Comparison of ENCODE assay signal across 8 mouse cellular contexts in genomic region chr11:5706874-5707529, GRCm38 (mm10). TPM values are rescaled to one million over a fixed set of nuclear protein-coding genes. Genes with fewer than 3 reads are reported as not detected.
DNase-seq lines count a peak whose midpoint lies in the region; ATAC-seq and TF ChIP-seq lines count a peak whose summit lies in the region.

No protein-coding gene starts in this region.

- no peak for TF ChIP-seq EP300 in heart, adult 2 months (IDR thresholded peaks at IDR 0.05; ENCODE audit: insufficient read depth, low read depth, low read length)

- peak overlapping the region; percentile 100 for H3K4me3 ChIP-seq in heart, adult 2 months
- peak overlapping the region; percentile 92 for H3K4me3 ChIP-seq in forebrain, embryonic 16.5 days (replicated peaks; ENCODE audit: low read length)
- peak overlapping the region; percentile 92 for H3K4me3 ChIP-seq in limb, embryonic 14.5 days (replicated peaks; ENCODE audit: low read length)
- peak overlapping the region; percentile 77 for H3K4me3 ChIP-seq in midbrain, embryonic 15.5 days

- peak overlapping the region; percentile 88 for H3K27ac ChIP-seq in heart, adult 2 months
- peak overlapping the region; percentile 34; the same call in 1 of the 2 replicates for H3K27ac ChIP-seq in forebrain, embryonic 16.5 days (ENCODE audit: low read length)
- H3K27ac ChIP-seq in limb, embryonic 14.5 days (replicated peaks; ENCODE audit: low read depth, low read length): peak overlapping the region; percentile 50
- H3K27ac ChIP-seq in midbrain, embryonic 15.5 days: peak overlapping the region; percentile 78

- 0 out of 2 replicates have a peak, but pooled peaks cover 2% of the 10 kb centered on the region for H3K79me2 ChIP-seq in heart, adult 2 months (replicated peaks; ENCODE audit: control insufficient read depth, insufficient read depth, low read length)

- no peak for TF ChIP-seq CTCF in heart, adult 2 months (IDR thresholded peaks at IDR 0.05)

- DNase-seq in heart, adult 2 months: no peak
- DNase-seq in heart, postnatal 36 days: no peak
- peak; percentile 35 for DNase-seq in urinary bladder, postnatal 14 days (ENCODE audit: low spot score)
- no peak for DNase-seq in urinary bladder, adult 2 months (ENCODE audit: low spot score)
- no peak for DNase-seq in limb, embryonic 14.5 days (ENCODE audit: low spot score)
- peak; percentile 70 for DNase-seq in thymus, postnatal 4 days

- peak overlapping the region; percentile 79 for H3K4me2 ChIP-seq in forebrain, embryonic 16.5 days (ENCODE audit: low read length)
- H3K4me2 ChIP-seq in limb, embryonic 14.5 days (replicated peaks; ENCODE audit: low read depth, low read length, severe bottlenecking): peak overlapping the region; percentile 89
- peak overlapping the region; percentile 73 for H3K4me2 ChIP-seq in midbrain, embryonic 15.5 days

- intact Hi-C loops in heart, adult 2 months (cut with DNase I): loop anchor here (2.0 to 10.0 kb wide), 6 partner anchors 34 to 558 kb away; partner anchors contain the start of genes Dbnl, Ddx56, Pold2 and Urgcp
- intact Hi-C loops in heart, postnatal 36 days (cut with DNase I): loop anchor here (2.0 to 5.0 kb wide), 5 partner anchors 34 to 225 kb away; partner anchors contain the start of genes Dbnl and Urgcp

- H3K36me3 ChIP-seq in heart, adult 2 months (ENCODE audit: control insufficient read depth, insufficient read depth, low read length): no peaks in the 10 kb centered on the region
- H3K36me3 ChIP-seq in forebrain, embryonic 16.5 days (ENCODE audit: control insufficient read depth, insufficient read depth): peaks cover 2% of the 10 kb centered on the region; the same call in 1 of the 2 replicates
- H3K36me3 ChIP-seq in limb, embryonic 14.5 days (ENCODE audit: control insufficient read depth, insufficient read depth, low read length): peaks cover 19% of the 10 kb centered on the region
- H3K36me3 ChIP-seq in midbrain, embryonic 15.5 days (replicated peaks): peaks cover 9% of the 10 kb centered on the region; the same call in 1 of the 2 replicates

- no peaks in the 10 kb centered on the region for H3K9me3 ChIP-seq in forebrain, embryonic 16.5 days (ENCODE audit: control insufficient read depth, low read length)
- no peaks in the 10 kb centered on the region for H3K9me3 ChIP-seq in limb, embryonic 14.5 days (ENCODE audit: control insufficient read depth, low read length)
- no peaks in the 10 kb centered on the region for H3K9me3 ChIP-seq in midbrain, embryonic 15.5 days

- H3K4me1 ChIP-seq in heart, adult 2 months (ENCODE audit: control insufficient read depth, insufficient read depth, low read length): peaks cover 5% of the 10 kb centered on the region
- H3K4me1 ChIP-seq in forebrain, embryonic 16.5 days (replicated peaks; ENCODE audit: control insufficient read depth, insufficient read depth, low read length): peaks cover 13% of the 10 kb centered on the region
- peaks cover 9% of the 10 kb centered on the region for H3K4me1 ChIP-seq in limb, embryonic 14.5 days (ENCODE audit: control insufficient read depth, insufficient read depth, low read length)
- H3K4me1 ChIP-seq in midbrain, embryonic 15.5 days: peaks cover 14% of the 10 kb centered on the region

- no peak for TF ChIP-seq POLR2A in heart, adult 2 months (IDR thresholded peaks at IDR 0.05; ENCODE audit: insufficient read depth, low read depth, low read length)
- no peak for TF ChIP-seq POLR2A in limb, embryonic 14.5 days (IDR thresholded peaks at IDR 0.05; ENCODE audit: borderline replicate concordance, extremely low read depth, insufficient read depth, insufficient read length)

- peak overlapping the region; percentile 86 for H3K9ac ChIP-seq in heart, adult 2 months (ENCODE audit: low read depth, low read length)
- H3K9ac ChIP-seq in forebrain, embryonic 16.5 days (replicated peaks; ENCODE audit: low read depth, low read length): peak overlapping the region; percentile 93
- H3K9ac ChIP-seq in limb, embryonic 14.5 days (ENCODE audit: low read depth, low read length, severe bottlenecking): peak overlapping the region; percentile 88
- H3K9ac ChIP-seq in midbrain, embryonic 15.5 days: peak overlapping the region; percentile 73

- ATAC-seq in forebrain, embryonic 16.5 days: peak; percentile 68
- ATAC-seq in limb, embryonic 14.5 days (ENCODE audit: low FRiP score, low read depth): peak; percentile 69
- peak; percentile 84 for ATAC-seq in midbrain, embryonic 15.5 days (replicated peaks)

- H3K27me3 ChIP-seq in heart, adult 2 months (ENCODE audit: control insufficient read depth, insufficient read depth, low read length): no peaks in the 10 kb centered on the region
- no peaks in the 10 kb centered on the region for H3K27me3 ChIP-seq in forebrain, embryonic 16.5 days (replicated peaks; ENCODE audit: control insufficient read depth, insufficient read depth, low read length)
- no peaks in the 10 kb centered on the region for H3K27me3 ChIP-seq in limb, embryonic 14.5 days (ENCODE audit: control insufficient read depth, insufficient read depth, low read length)
- H3K27me3 ChIP-seq in midbrain, embryonic 15.5 days (replicated peaks): no peaks in the 10 kb centered on the region

- WGBS in heart, adult 2 months: under 1% methylated on average over 43 of the region's 43 CpGs
- 1% methylated on average over 43 of the region's 43 CpGs for WGBS in forebrain, embryonic 16.5 days
- WGBS in limb, embryonic 14.5 days: 2% methylated on average over 41 of the region's 43 CpGs
- WGBS in midbrain, embryonic 15.5 days: 1% methylated on average over 43 of the region's 43 CpGs

RNA-seq across cellular contexts. Expression of gene Mrps24, which starts 8.5 kb away (rescaled TPM):
- total RNA-seq in heart, adult 2 months (2021): 100 to 1,000 TPM; 151 to 166 TPM
- polyA plus RNA-seq in heart, adult 2 months (2012; rRNA removed): 136 and 178 TPM in 2 replicates
- 100 to 1,000 TPM; 157 to 168 TPM for total RNA-seq in heart, postnatal 36 days (2021)
- 81.2 and 82.7 TPM in 2 replicates for polyA plus RNA-seq in urinary bladder, adult 2 months (2012; rRNA removed)
- 168 and 171 TPM in 2 replicates for polyA plus RNA-seq in forebrain, embryonic 16.5 days (2015; fragmentation: Nextera tagmentation; extraction: Ambion mirVana)
- polyA plus RNA-seq in limb, embryonic 14.5 days (2012; rRNA removed): 124 and 135 TPM in 2 replicates
- 197 and 219 TPM in 2 replicates for polyA plus RNA-seq in limb, embryonic 14.5 days (2014; fragmentation: Nextera tagmentation; extraction: Ambion mirVana)
- 170 and 176 TPM in 2 replicates for polyA plus RNA-seq in midbrain, embryonic 15.5 days (2015; fragmentation: Nextera tagmentation; extraction: Ambion mirVana)

RNA-seq across cellular contexts. Expression of gene Urgcp, which starts 55.2 kb away (rescaled TPM):
- 10 to 100 TPM; 58.5 to 69.8 TPM for total RNA-seq in heart, adult 2 months (2021)
- 26.1 and 35.7 TPM in 2 replicates for polyA plus RNA-seq in heart, adult 2 months (2012; rRNA removed)
- 10 to 100 TPM; 57.1 to 59.1 TPM for total RNA-seq in heart, postnatal 36 days (2021)
- 20.2 and 21.0 TPM in 2 replicates for polyA plus RNA-seq in urinary bladder, adult 2 months (2012; rRNA removed)
- polyA plus RNA-seq in forebrain, embryonic 16.5 days (2015; fragmentation: Nextera tagmentation; extraction: Ambion mirVana): 35.2 TPM in 2 replicates
- polyA plus RNA-seq in limb, embryonic 14.5 days (2012; rRNA removed): 17.1 and 21.5 TPM in 2 replicates
- 21.7 and 23.4 TPM in 2 replicates for polyA plus RNA-seq in limb, embryonic 14.5 days (2014; fragmentation: Nextera tagmentation; extraction: Ambion mirVana)
- 36.9 and 37.6 TPM in 2 replicates for polyA plus RNA-seq in midbrain, embryonic 15.5 days (2015; fragmentation: Nextera tagmentation; extraction: Ambion mirVana)

Comparison
In these comparisons a context has a peak if more than half of its experiments do, and no peak if none do; other contexts are left out.
1. DNase-seq: peak in urinary bladder, postnatal 14 days (single experiment) and thymus, postnatal 4 days (single experiment); none in heart, adult 2 months (0 of 2), heart, postnatal 36 days (0 of 2), urinary bladder, adult 2 months (single experiment) and limb, embryonic 14.5 days (single experiment).
2. H3K27ac ChIP-seq: peak in every context shown above with its lines; median percentile 88 in heart, adult 2 months; 78 in midbrain, embryonic 15.5 days; 50 in limb, embryonic 14.5 days; 34 in forebrain, embryonic 16.5 days.
3. Peak in every context shown above with its lines, with median percentiles within 50 percentile points of each other: H3K4me3 ChIP-seq, H3K9ac ChIP-seq, ATAC-seq and H3K4me2 ChIP-seq.